Mouse (Mus musculus): ENCODE results near the gene Iqsec3.

DNA sequence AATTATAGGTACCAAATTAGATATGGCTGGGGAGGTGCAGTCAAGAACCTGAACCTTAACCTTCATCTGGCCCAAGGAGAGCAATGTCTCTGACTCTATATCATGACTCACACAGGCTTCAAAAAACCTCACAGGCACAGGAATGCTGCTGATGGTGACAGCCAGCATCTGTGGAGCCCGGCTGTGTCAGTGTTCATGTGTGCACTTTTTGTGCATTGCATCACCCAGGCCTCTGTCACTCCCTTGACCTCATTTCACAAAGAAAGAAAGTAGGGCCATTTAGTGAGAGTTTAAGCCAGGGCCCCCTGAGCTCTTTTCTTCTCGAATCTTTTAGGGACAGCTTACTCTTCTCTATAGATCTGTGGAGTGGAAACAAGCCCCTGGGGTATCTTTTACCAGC, 121.2 kb downstream of the Iqsec3 start:
- no peak for TF ChIP-seq GATA1 (IDR thresholded peaks at IDR 0.05; ENCODE audit: low read length)
- TF ChIP-seq TAL1 (IDR thresholded peaks at IDR 0.05; ENCODE audit: low read length): no peak
